Mouse (Mus musculus) ES-E14 (cell line): ENCODE data around the gene Gpatch3.

ENCODE experiments used
- HCFC1 ChIP-seq: IDR thresholded peaks from 2 replicates; pipeline ENCODE4 v1.6.1; 2012; ENCODE audit warnings: low read length, inconsistent platforms, borderline replicate concordance; ENCODE audit not compliant: insufficient read depth
- ZC3H11A ChIP-seq: IDR thresholded peaks from 2 replicates; pipeline ENCODE4 v1.6.1; 2012; ENCODE audit warnings: low read depth, mild to moderate bottlenecking, inconsistent platforms, low read length, borderline replicate concordance

DNA sequence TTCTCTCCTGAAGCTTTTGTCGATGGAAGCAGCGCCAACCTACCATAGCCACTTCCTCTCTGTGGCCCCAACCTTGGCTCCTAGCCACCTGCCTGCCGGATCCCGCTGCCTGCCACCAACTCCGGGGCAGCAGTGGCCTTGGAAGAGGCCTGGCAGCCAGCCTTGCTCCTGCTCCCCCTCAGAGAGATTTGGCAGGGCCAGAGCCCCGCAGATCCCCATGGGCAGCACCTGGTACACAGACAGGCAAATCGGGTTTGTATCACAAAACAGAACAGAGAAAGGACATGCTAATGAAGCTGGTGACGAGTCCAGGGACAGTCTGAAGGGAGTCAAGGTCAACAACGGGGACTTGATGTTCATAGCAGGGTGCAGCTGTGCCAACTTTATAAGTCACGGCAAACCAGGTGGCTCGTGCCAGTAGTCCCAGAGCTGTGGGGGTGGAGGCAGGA, 11.4 kb upstream of the Gpatch3 start:
- TF ChIP-seq ZC3H11A (no peak), HCFC1 (no peak)
